Mouse (Mus musculus) heart, postnatal 0 days (tissue): Measurements from ENCODE around the gene BC067074.

Source experiments
- CTCF ChIP-seq: IDR thresholded peaks from 2 replicates; pipeline ENCODE4 v1.5.1; 2016; ENCODE audit warnings: antibody characterized with exemption, control low read depth, low read depth
- EP300 ChIP-seq: IDR thresholded peaks from 2 replicates; pipeline ENCODE4 v1.6.1; 2016; ENCODE audit warnings: antibody characterized with exemption, low read depth

DNA sequence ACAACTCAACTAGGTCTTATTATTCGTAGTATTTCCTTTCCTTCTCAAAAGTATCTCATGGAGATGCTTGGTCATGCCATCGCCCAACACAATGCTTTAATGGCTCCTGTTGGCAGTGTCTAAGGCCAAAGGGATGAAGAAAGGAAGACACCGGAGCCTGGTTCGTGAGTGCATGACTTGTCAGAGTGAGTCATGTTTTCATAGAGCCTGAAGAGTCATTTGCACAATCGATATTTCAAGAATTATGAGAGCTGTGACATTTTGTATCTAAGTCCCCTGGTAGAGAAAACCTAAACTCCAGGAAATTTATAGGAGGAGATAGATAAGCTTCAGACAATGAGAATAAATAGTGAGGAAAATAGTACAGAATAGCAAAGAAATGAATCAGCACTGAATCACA is 33.7 kb upstream of the BC067074 start:
- TF ChIP-seq CTCF (no peak), EP300 (no peak)
